Mouse (Mus musculus) frontal cortex, adult 2 months (tissue): ENCODE results near the gene Capg. TPM values are rescaled to one million over a fixed set of nuclear protein-coding genes. Genes with fewer than 3 reads are reported as not detected.

Experiments used
- DNase-seq, 2 experiments: peaks; one replicate each; pipeline ENCODE4 v3.0.0; 2022; ENCODE audit warnings: low spot score in 1 of 2; ENCODE audit errors: extremely low spot score in 1 of 2
- polyA plus RNA-seq: library from polyadenylated mRNA; depleted of rRNA; stranded (reverse); fragments of >200 nt; gene quantifications from 2 replicates; pipeline ENCODE4 v1.2.3, GENCODE M21; 2012

Capg gene
- polyA plus RNA-seq, 1 experiment: 4.7 TPM

GRCm38 (mm10) chr6:72566044-72566443 lies 21.9 kb downstream of the Capg start:
- peak; percentile 81 to 97 for DNase-seq

GRCm38 (mm10) chr6:72567508-72567907 lies 23.3 kb downstream of the Capg start:
- DNase-seq: no peak

- no peak for DNase-seq
Observed at GRCm38 (mm10) chr6:72568736-72569135, 24.5 kb downstream of the Capg start.

GRCm38 (mm10) chr6:72570644-72571397 lies 26.6 kb downstream of the Capg start:
- peak in 1 of 2 experiments; percentile 17 for DNase-seq

GRCm38 (mm10) chr6:72571826-72572225 lies 27.6 kb downstream of the Capg start:
- DNase-seq: no peak

GRCm38 (mm10) chr6:72576041-72576440 lies 31.9 kb downstream of the Capg start:
- no peak for DNase-seq

- DNase-seq: no peak
Observed at GRCm38 (mm10) chr6:72581625-72582382, 37.6 kb downstream of the Capg start.

GRCm38 (mm10) chr6:72583211-72583839 lies 39.1 kb downstream of the Capg start:
- no peak for DNase-seq

GRCm38 (mm10) chr6:72584154-72584553 lies 40.0 kb downstream of the Capg start:
- DNase-seq: no peak

GRCm38 (mm10) chr6:72586701-72587100 lies 42.5 kb downstream of the Capg start:
- no peak for DNase-seq

- no peak for DNase-seq
Observed at GRCm38 (mm10) chr6:72588307-72588706, 44.1 kb downstream of the Capg start.

- DNase-seq: no peak
Observed at GRCm38 (mm10) chr6:72590111-72590510, 45.9 kb downstream of the Capg start.

- no peak for DNase-seq
Observed at GRCm38 (mm10) chr6:72593011-72593803, 49.0 kb downstream of the Capg start.

- no peak for DNase-seq
Observed at GRCm38 (mm10) chr6:72593914-72594313, 49.7 kb downstream of the Capg start.

GRCm38 (mm10) chr6:72597083-72597874 lies 53.1 kb downstream of the Capg start:
- DNase-seq: no peak

- DNase-seq: peak; percentile 92 to 96
Observed at GRCm38 (mm10) chr6:72597956-72598753, 54.0 kb downstream of the Capg start, which contains the start of the genes Elmod3 and Retsat. Gene Elmod3, minus strand, starts transcription at chr6:72598413. Gene Retsat, plus strand, starts transcription at chr6:72598475.

- no peak for DNase-seq
Observed at GRCm38 (mm10) chr6:72598791-72599557, 54.8 kb downstream of the Capg start.

GRCm38 (mm10) chr6:72600216-72600615 lies 56.0 kb downstream of the Capg start:
- DNase-seq: no peak
